Comparison of ENCODE assay signal across 7 mouse cellular contexts in genomic region chr19:11818199-11819142, GRCm38 (mm10). TPM values are rescaled to one million over a fixed set of nuclear protein-coding genes. Genes with fewer than 3 reads are reported as not detected.
DNase-seq lines count a peak whose midpoint lies in the region; ATAC-seq lines count a peak whose summit lies in the region.

No protein-coding gene starts in this region.

- no peaks in the 10 kb centered on the region for H3K36me3 ChIP-seq in intestine, embryonic 15.5 days

- no peaks in the 10 kb centered on the region for H3K27me3 ChIP-seq in intestine, embryonic 15.5 days (replicated peaks)

- intact Hi-C loops in left cerebral cortex, postnatal 36 days (cut with DNase I), result loop anchor here (2.0 to 5.0 kb wide), 2 partner anchors 42 to 94 kb away; partner anchors contain the start of gene Patl1

- no peaks in the 10 kb centered on the region for H3K9me3 ChIP-seq in intestine, embryonic 15.5 days

- H3K9ac ChIP-seq in intestine, embryonic 15.5 days, result peak overlapping the region; percentile 81

- H3K27ac ChIP-seq in intestine, embryonic 15.5 days, result peak overlapping the region; percentile 78

- H3K4me3 ChIP-seq in intestine, embryonic 15.5 days (replicated peaks), result peak overlapping the region; percentile 90

- under 1% methylated on average over 61 of the region's 83 CpGs for WGBS in intestine, embryonic 15.5 days

- H3K4me2 ChIP-seq in intestine, embryonic 15.5 days (replicated peaks), result peak overlapping the region; percentile 89

- peak; percentile 78 for DNase-seq in adrenal gland, postnatal 25 days
- DNase-seq in embryo, embryonic 10 days (ENCODE audit: low spot score), result peak; percentile 27
- DNase-seq in gastrocnemius, postnatal 4 days (ENCODE audit: low spot score in 2 of 2), result peak; percentile 26 to 28
- DNase-seq in left cerebral cortex, postnatal 36 days (ENCODE audit: low spot score in 2 of 2), result peak; percentile 52 to 75
- peak; percentile 42 for DNase-seq in right cerebral cortex, postnatal 14 days

- ATAC-seq in intestine, embryonic 15.5 days, result peak; percentile 93
- peak; percentile 21 for ATAC-seq in megakaryocyte progenitor cell, adult 5-6 weeks (replicated peaks; ENCODE audit: poor library complexity)

- H3K4me1 ChIP-seq in intestine, embryonic 15.5 days (replicated peaks), result peaks cover 16% of the 10 kb centered on the region; the same call in 1 of the 2 replicates

RNA-seq across cellular contexts. Expression of gene Stx3, which starts 0.7 kb away (rescaled TPM):
- 11.0 and 12.8 TPM in 2 replicates for total RNA-seq in adrenal gland, postnatal 25 days (2021)
- 1 to 10 TPM; 1.2 to 2.1 TPM for total RNA-seq in gastrocnemius, postnatal 4 days (2021)
- polyA plus RNA-seq in intestine, embryonic 15.5 days (2015; fragmentation: Nextera tagmentation; extraction: Ambion mirVana), result 41.6 and 44.8 TPM in 2 replicates
- 10 to 100 TPM; 22.9 to 30.1 TPM for total RNA-seq in left cerebral cortex, postnatal 36 days (2021)
- total RNA-seq in megakaryocyte progenitor cell, adult 5-6 weeks (2015), result 6.4 and 7.4 TPM in 2 replicates
- total RNA-seq in megakaryocyte progenitor cell, adult 5-6 weeks (2017), result 5.6 and 7.0 TPM in 2 replicates

RNA-seq across cellular contexts. Expression of gene Olfr1417, which starts 20.5 kb away (rescaled TPM):
- not detected in 2 replicates for total RNA-seq in adrenal gland, postnatal 25 days (2021)
- not detected for total RNA-seq in gastrocnemius, postnatal 4 days (2021)
- polyA plus RNA-seq in intestine, embryonic 15.5 days (2015; fragmentation: Nextera tagmentation; extraction: Ambion mirVana), result not detected in 2 replicates
- not detected for total RNA-seq in left cerebral cortex, postnatal 36 days (2021)
- total RNA-seq in megakaryocyte progenitor cell, adult 5-6 weeks (2015), result not detected in 2 replicates
- not detected in 2 replicates for total RNA-seq in megakaryocyte progenitor cell, adult 5-6 weeks (2017)

RNA-seq across cellular contexts. Expression of gene Olfr1418, which starts 42.4 kb away (rescaled TPM):
- not detected in 2 replicates for total RNA-seq in adrenal gland, postnatal 25 days (2021)
- total RNA-seq in gastrocnemius, postnatal 4 days (2021), result not detected
- polyA plus RNA-seq in intestine, embryonic 15.5 days (2015; fragmentation: Nextera tagmentation; extraction: Ambion mirVana), result not detected in 2 replicates
- total RNA-seq in left cerebral cortex, postnatal 36 days (2021), result not detected
- not detected in 2 replicates for total RNA-seq in megakaryocyte progenitor cell, adult 5-6 weeks (2015)
- total RNA-seq in megakaryocyte progenitor cell, adult 5-6 weeks (2017), result not detected in 2 replicates

RNA-seq across cellular contexts. Expression of gene Mrpl16, which starts 48.3 kb away (rescaled TPM):
- 59.2 and 61.6 TPM in 2 replicates for total RNA-seq in adrenal gland, postnatal 25 days (2021)
- total RNA-seq in gastrocnemius, postnatal 4 days (2021), result 10 to 100 TPM; 40.0 to 40.7 TPM
- 58.3 and 63.8 TPM in 2 replicates for polyA plus RNA-seq in intestine, embryonic 15.5 days (2015; fragmentation: Nextera tagmentation; extraction: Ambion mirVana)
- total RNA-seq in left cerebral cortex, postnatal 36 days (2021), result 10 to 100 TPM; 40.6 to 42.7 TPM
- 79.3 and 89.8 TPM in 2 replicates for total RNA-seq in megakaryocyte progenitor cell, adult 5-6 weeks (2015)
- total RNA-seq in megakaryocyte progenitor cell, adult 5-6 weeks (2017), result 104 and 113 TPM in 2 replicates

RNA-seq across cellular contexts. Expression of gene Olfr1419, which starts 56.4 kb away (rescaled TPM):
- not detected in 2 replicates for total RNA-seq in adrenal gland, postnatal 25 days (2021)
- not detected for total RNA-seq in gastrocnemius, postnatal 4 days (2021)
- polyA plus RNA-seq in intestine, embryonic 15.5 days (2015; fragmentation: Nextera tagmentation; extraction: Ambion mirVana), result not detected in 2 replicates
- not detected for total RNA-seq in left cerebral cortex, postnatal 36 days (2021)
- total RNA-seq in megakaryocyte progenitor cell, adult 5-6 weeks (2015), result not detected in 2 replicates
- not detected in 2 replicates for total RNA-seq in megakaryocyte progenitor cell, adult 5-6 weeks (2017)

Comparison
In these comparisons a context has a peak if more than half of its experiments do, and no peak if none do; other contexts are left out.
1. Peak in every context shown above with its lines: DNase-seq, ATAC-seq, H3K4me3 ChIP-seq and H3K27ac ChIP-seq.
2. DNase-seq: peak in every context shown above with its lines; median percentile 78 in adrenal gland, postnatal 25 days; 64 in left cerebral cortex, postnatal 36 days; 42 in right cerebral cortex, postnatal 14 days; 27 in embryo, embryonic 10 days; 27 in gastrocnemius, postnatal 4 days.